Mouse (Mus musculus): ENCODE results near the gene Gzmd. TPM values are rescaled to one million over a fixed set of nuclear protein-coding genes. Genes with fewer than 3 reads are reported as not detected.
"Not testable (repeated sequence)": the region's sequence is repeated elsewhere in the genome, so short reads cannot be mapped to it uniquely, and the experiment has no call there.

Gene Gzmd
- total and polyA plus RNA-seq, 2 experiments from 2014 or later = not detected

GRCm38 (mm10) chr14:56162109-56162508 lies 29.7 kb upstream of the Gzmd start:
- H3K9me3 ChIP-seq (replicated peaks; ENCODE audit: control insufficient read depth, low read length) = no peaks in the 10 kb centered on the region
- H3K4me3 ChIP-seq (ENCODE audit: low read depth, low read length) = no peak overlapping the region
- no peak overlapping the region for H3K4me2 ChIP-seq (ENCODE audit: low read depth, low read length)
- DNase-seq (ENCODE audit: low spot score) = no peak
- H3K4me1 ChIP-seq (ENCODE audit: control insufficient read depth, insufficient read depth) = no peaks in the 10 kb centered on the region
- no peak overlapping the region for H3K9ac ChIP-seq (replicated peaks; ENCODE audit: low read depth, low read length)
- H3K27me3 ChIP-seq (ENCODE audit: control insufficient read depth, insufficient read depth, low read length) = no peaks in the 10 kb centered on the region
- no peaks in the 10 kb centered on the region for H3K36me3 ChIP-seq (replicated peaks; ENCODE audit: control insufficient read depth, insufficient read depth, low read length)
- no peak overlapping the region for H3K27ac ChIP-seq (ENCODE audit: low read depth)
- TF ChIP-seq CTCF (IDR thresholded peaks at IDR 0.05; ENCODE audit: low read depth) = no peak
- TF ChIP-seq EP300 (IDR thresholded peaks at IDR 0.05; ENCODE audit: low read depth) = no peak
- no peak for ATAC-seq (ENCODE audit: insufficient read depth, low read depth)
- 65% methylated on average over 2 of the region's 2 CpGs for WGBS

GRCm38 (mm10) chr14:56159479-56159878 lies 27.1 kb upstream of the Gzmd start, which contains the start of gene Gzmg:
Gene Gzmg, minus strand, starts transcription at chr14:56159579.
- H3K9me3 ChIP-seq (replicated peaks; ENCODE audit: control insufficient read depth, low read length); H3K27ac ChIP-seq (ENCODE audit: low read depth); H3K4me2 ChIP-seq (ENCODE audit: low read depth, low read length); ATAC-seq (ENCODE audit: insufficient read depth, low read depth); H3K9ac ChIP-seq (replicated peaks; ENCODE audit: low read depth, low read length); H3K27me3 ChIP-seq (ENCODE audit: control insufficient read depth, insufficient read depth, low read length); H3K4me3 ChIP-seq (ENCODE audit: low read depth, low read length); H3K4me1 ChIP-seq (ENCODE audit: control insufficient read depth, insufficient read depth); DNase-seq (ENCODE audit: low spot score); H3K36me3 ChIP-seq (replicated peaks; ENCODE audit: control insufficient read depth, insufficient read depth, low read length): not testable (repeated sequence)
- 52% methylated on average over 2 of the region's 2 CpGs for WGBS

- WGBS = 56% methylated on average over 2 of the region's 2 CpGs
- H3K9ac ChIP-seq (replicated peaks; ENCODE audit: low read depth, low read length) = no peak overlapping the region
- H3K27me3 ChIP-seq (ENCODE audit: control insufficient read depth, insufficient read depth, low read length) = no peaks in the 10 kb centered on the region
- no peak overlapping the region for H3K27ac ChIP-seq (ENCODE audit: low read depth)
- no peaks in the 10 kb centered on the region for H3K9me3 ChIP-seq (replicated peaks; ENCODE audit: control insufficient read depth, low read length)
- no peak for ATAC-seq (ENCODE audit: insufficient read depth, low read depth)
- H3K4me1 ChIP-seq (ENCODE audit: control insufficient read depth, insufficient read depth) = no peaks in the 10 kb centered on the region
- TF ChIP-seq EP300 (IDR thresholded peaks at IDR 0.05; ENCODE audit: low read depth) = no peak
- TF ChIP-seq CTCF (IDR thresholded peaks at IDR 0.05; ENCODE audit: low read depth) = peak; percentile 7; the same call in 1 of the 2 replicates
- no peak for DNase-seq (ENCODE audit: low spot score)
- H3K4me3 ChIP-seq (ENCODE audit: low read depth, low read length) = no peak overlapping the region
- H3K4me2 ChIP-seq (ENCODE audit: low read depth, low read length) = no peak overlapping the region
- H3K36me3 ChIP-seq (replicated peaks; ENCODE audit: control insufficient read depth, insufficient read depth, low read length) = no peaks in the 10 kb centered on the region
Measured at GRCm38 (mm10) chr14:56155340-56155739, 22.9 kb upstream of the Gzmd start.

GRCm38 (mm10) chr14:56133675-56134074 lies 1.3 kb upstream of the Gzmd start:
- H3K9ac ChIP-seq (replicated peaks; ENCODE audit: low read depth, low read length); H3K36me3 ChIP-seq (replicated peaks; ENCODE audit: control insufficient read depth, insufficient read depth, low read length); ATAC-seq (ENCODE audit: insufficient read depth, low read depth); H3K4me3 ChIP-seq (ENCODE audit: low read depth, low read length); H3K27me3 ChIP-seq (ENCODE audit: control insufficient read depth, insufficient read depth, low read length); H3K27ac ChIP-seq (ENCODE audit: low read depth); H3K4me2 ChIP-seq (ENCODE audit: low read depth, low read length); DNase-seq (ENCODE audit: low spot score); H3K9me3 ChIP-seq (replicated peaks; ENCODE audit: control insufficient read depth, low read length); H3K4me1 ChIP-seq (ENCODE audit: control insufficient read depth, insufficient read depth): not testable (repeated sequence)
- WGBS = 65% methylated on average over 1 of the region's 1 CpGs

GRCm38 (mm10) chr14:56128341-56128740 lies 4.1 kb downstream of the Gzmd start:
- H3K4me1 ChIP-seq (ENCODE audit: control insufficient read depth, insufficient read depth) = no peaks in the 10 kb centered on the region
- H3K27ac ChIP-seq (ENCODE audit: low read depth) = no peak overlapping the region
- H3K4me2 ChIP-seq (ENCODE audit: low read depth, low read length) = no peak overlapping the region
- no peaks in the 10 kb centered on the region for H3K27me3 ChIP-seq (ENCODE audit: control insufficient read depth, insufficient read depth, low read length)
- ATAC-seq (ENCODE audit: insufficient read depth, low read depth) (no peak), DNase-seq (ENCODE audit: low spot score) (no peak)
- WGBS = 41% methylated on average over 3 of the region's 3 CpGs
- H3K9me3 ChIP-seq (replicated peaks; ENCODE audit: control insufficient read depth, low read length) = no peaks in the 10 kb centered on the region
- no peak overlapping the region for H3K9ac ChIP-seq (replicated peaks; ENCODE audit: low read depth, low read length)
- TF ChIP-seq EP300 (IDR thresholded peaks at IDR 0.05; ENCODE audit: low read depth) (no peak), CTCF (IDR thresholded peaks at IDR 0.05; ENCODE audit: low read depth) (peak; percentile 17; the same call in 1 of the 2 replicates)
- no peaks in the 10 kb centered on the region for H3K36me3 ChIP-seq (replicated peaks; ENCODE audit: control insufficient read depth, insufficient read depth, low read length)
- H3K4me3 ChIP-seq (ENCODE audit: low read depth, low read length) = no peak overlapping the region

GRCm38 (mm10) chr14:56123516-56123915 lies 8.9 kb downstream of the Gzmd start:
- Histone ChIP-seq H3K4me1 (ENCODE audit: control insufficient read depth, insufficient read depth) (no peaks in the 10 kb centered on the region), H3K36me3 (replicated peaks; ENCODE audit: control insufficient read depth, insufficient read depth, low read length) (no peaks in the 10 kb centered on the region), H3K27ac (ENCODE audit: low read depth) (no peak overlapping the region), H3K27me3 (ENCODE audit: control insufficient read depth, insufficient read depth, low read length) (no peaks in the 10 kb centered on the region), H3K9ac (replicated peaks; ENCODE audit: low read depth, low read length) (no peak overlapping the region), H3K9me3 (replicated peaks; ENCODE audit: control insufficient read depth, low read length) (no peaks in the 10 kb centered on the region), H3K4me3 (ENCODE audit: low read depth, low read length) (no peak overlapping the region), H3K4me2 (ENCODE audit: low read depth, low read length) (no peak overlapping the region)
- DNase-seq (ENCODE audit: low spot score) (no peak), ATAC-seq (ENCODE audit: insufficient read depth, low read depth) (no peak)
- TF ChIP-seq CTCF (IDR thresholded peaks at IDR 0.05; ENCODE audit: low read depth) (no peak), EP300 (IDR thresholded peaks at IDR 0.05; ENCODE audit: low read depth) (no peak)
- 81% methylated on average over 3 of the region's 3 CpGs for WGBS

Measured in heart, postnatal 0 days (tissue).